Mouse (Mus musculus) c-Kit-positive CD71-negative TER-119-negative erythroid progenitor cells, embryonic 14.5 days (primary cell): ENCODE measurements around the gene Lpp.

Experiments used
- DNase-seq: peaks from one replicate; pipeline ENCODE4 v3.0.0-alpha.2; 2013; ENCODE audit warnings: low read depth

Gene Lpp

GRCm38 (mm10) chr16:24435115-24435553 is 41.8 kb downstream of the Lpp start:
- no peak for DNase-seq

- no peak for DNase-seq
These were observed 45.1 kb downstream of the Lpp start for GRCm38 (mm10) chr16:24438438-24438837.

DNA sequence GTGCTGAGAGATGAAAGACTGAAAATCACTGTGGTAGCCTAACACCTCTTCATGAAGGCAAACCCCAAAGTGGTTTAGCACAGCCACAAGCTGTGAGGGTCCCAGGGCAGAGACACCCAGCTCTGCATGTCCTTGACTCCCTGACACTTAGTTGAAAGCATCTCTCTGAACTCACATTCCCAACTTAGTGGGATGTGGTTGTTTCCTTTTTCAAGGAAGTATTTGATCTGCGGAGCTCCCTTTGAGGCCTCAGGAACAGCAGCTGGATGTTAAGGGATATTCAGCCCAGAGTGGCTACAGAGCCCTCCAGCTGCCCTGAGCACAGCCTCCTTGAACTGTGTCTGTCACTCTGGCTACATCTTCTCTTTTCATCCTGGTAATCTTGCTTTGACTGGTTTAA is 48.0 kb downstream of the Lpp start:
- no peak for DNase-seq

DNA sequence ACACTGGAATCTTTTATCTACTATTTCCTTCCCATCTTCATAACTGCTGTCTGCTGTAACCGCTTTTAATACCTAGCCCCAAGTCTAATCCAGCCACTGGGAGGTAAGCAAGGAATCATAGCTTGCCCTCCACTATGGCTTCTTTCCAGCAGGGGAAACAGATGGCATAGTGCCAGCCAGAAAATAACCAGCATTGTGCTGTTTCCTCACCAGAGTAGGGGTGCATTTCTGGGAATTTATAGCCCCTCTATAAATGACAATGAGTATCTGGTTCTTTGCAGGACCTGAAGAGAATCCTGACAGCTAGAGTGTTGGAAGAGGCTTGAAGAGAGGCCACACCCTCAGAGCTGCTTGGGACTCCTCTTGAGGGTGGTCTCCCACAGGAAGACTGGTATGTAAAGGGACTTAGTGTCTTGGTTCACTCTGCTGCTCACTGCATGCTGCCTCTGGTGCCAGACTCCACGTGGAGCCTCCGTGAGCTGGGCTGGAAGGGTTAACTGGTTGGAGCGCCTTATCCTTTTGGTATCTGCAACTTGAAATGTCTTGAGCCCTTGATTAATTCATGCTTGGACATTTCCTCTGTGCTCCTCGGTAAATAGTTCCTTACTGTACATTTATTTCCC is 49.3 kb downstream of the Lpp start:
- no peak for DNase-seq

GRCm38 (mm10) chr16:24443123-24443515 is 49.8 kb downstream of the Lpp start:
- no peak for DNase-seq

DNA sequence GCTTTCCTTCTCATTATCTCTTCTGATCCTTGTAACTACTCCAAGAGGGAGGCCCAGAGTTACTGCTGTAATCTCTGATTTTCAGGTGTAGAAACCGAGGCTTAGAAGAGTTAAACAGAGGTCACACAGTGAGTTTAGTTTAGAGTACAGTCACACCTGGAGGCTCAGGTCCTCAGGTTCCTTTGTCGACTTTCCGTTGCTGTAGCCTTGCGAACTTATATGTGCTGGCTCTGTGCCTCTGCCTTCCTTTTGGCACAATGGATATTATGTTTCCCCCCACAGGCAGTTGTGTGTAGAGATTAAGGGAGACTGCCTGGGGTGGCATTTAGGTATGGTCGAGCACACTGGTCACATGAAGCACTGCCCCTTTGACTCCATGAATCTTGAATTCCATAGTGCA is 50.2 kb downstream of the Lpp start:
- no peak for DNase-seq

DNA sequence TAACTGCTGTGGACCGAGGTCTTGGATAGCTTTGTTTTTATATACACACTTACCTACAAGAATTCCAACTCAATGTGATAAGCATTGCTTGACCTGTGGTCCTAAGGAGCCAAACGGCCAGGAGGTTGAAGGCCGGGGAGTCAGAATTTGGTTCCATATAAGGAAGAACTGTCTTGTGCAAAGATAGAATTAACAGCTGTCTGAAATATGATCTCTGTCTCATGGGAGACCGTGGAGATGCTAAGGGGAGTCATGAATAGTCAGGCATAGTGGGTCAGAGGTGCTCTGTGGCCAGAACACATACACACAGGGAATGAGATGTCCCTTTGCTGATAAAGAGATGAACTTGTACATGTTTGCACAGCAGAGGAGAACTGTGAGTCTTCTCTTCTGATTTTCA is 51.5 kb downstream of the Lpp start:
- no peak for DNase-seq

DNA sequence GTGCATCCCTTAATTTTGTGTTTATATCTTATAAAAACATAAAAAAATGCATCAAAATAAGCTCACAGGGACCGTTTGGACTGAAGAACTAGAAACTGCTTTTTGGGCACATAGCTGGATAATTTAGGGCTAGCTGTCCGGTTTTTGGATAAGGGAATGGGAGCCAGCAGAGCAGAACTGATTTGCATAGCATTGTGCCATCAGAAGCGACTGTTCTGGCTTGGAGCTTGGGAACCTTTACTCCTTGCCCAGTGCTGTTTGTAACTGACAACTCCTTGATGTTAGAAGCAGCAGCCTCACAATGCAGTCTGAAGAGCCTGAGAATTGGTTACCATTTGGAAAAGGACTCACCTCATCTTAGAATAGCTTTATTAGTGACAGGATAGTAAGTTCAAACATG is 52.2 kb downstream of the Lpp start:
- DNase-seq = no peak

- DNase-seq = no peak
These were observed 53.1 kb downstream of the Lpp start for GRCm38 (mm10) chr16:24446449-24446848.

GRCm38 (mm10) chr16:24447666-24448492 is 54.6 kb downstream of the Lpp start:
- DNase-seq = no peak

- no peak for DNase-seq
These were observed 55.2 kb downstream of the Lpp start for GRCm38 (mm10) chr16:24448493-24448845.

DNA sequence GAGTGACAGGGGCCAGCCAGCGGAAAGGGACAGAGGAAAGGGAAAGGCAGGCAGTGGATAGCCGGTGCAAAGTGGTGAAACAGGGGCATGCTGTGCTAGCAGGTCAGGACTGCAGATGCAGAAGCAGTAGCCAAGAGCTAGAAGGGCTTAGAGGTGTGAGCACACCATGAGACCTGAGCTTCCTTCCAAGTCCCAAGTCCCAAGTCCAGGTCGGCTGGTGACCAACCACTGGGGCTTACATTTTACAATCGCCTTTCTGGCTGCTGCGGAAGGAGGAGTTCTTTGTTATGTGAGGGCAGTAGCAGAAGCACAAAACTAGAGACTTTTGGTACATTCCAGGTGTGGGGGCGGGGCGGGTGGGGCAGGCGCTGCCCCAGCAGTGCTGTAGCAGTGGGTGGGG is 56.5 kb downstream of the Lpp start:
- DNase-seq = no peak

DNA sequence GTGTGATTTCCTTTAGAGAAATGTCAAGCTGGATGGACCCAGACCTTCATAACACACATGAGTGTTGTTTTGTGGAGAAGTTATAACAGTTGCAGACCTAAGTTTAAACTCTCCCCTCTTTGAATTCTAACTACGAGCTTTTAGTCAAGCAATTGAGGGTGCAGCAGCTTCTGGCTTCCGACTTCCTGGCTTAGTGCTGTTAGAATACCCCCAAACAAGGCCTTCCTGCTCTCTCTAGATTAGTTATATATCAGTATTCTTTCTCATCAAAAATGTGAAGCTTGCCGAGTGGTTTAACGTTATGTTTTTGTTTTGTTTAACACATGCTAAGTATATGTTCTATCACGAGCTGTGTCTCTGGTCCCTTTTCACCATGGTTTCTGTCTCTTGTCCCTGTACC is 56.9 kb downstream of the Lpp start:
- DNase-seq = no peak

- no peak for DNase-seq
These were observed 57.8 kb downstream of the Lpp start for GRCm38 (mm10) chr16:24451123-24451522.

DNA sequence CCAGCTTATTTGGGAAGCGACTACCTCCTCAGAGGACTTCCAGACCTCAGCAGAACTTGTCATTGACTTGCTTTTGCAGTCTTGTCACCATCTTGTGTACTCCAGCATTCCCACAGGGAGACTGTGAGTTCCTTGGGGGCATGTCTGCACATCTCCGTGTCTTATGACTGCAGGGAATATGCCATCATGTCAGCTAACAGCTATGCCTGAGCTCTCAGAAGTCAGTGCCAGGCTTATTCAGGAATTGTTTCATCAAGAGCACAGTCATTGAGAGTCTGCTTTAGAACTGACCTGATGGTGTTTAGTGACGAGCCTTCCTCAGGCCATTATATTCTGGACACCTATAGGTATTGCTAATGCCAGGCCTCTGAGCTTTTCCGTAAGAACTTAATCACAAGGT is 60.2 kb downstream of the Lpp start:
- DNase-seq = no peak

GRCm38 (mm10) chr16:24454493-24454892 is 61.2 kb downstream of the Lpp start:
- no peak for DNase-seq

DNA sequence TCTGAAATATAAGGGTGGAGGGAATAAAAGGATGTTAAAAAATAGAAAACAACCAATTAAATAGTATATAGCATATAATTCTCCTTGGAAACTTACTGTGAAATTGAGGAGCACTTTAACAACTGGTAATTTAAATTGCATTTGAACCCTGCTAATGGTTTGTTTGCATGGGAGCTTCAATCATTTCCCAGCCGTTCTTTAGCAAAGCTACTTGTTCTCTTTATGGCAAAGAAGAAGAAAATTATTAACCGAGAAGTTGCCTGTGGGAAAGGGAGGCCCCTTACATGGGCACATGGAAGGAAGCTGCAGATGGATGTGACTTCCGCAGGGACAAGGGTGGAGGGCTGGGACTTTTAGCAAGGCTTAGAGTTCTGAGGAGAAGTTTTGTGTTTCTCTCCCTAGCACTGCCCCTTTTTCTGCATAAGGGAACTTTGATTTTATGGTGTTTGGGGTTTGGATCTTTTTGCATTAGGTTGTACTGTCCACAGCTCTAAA is 62.1 kb downstream of the Lpp start:
- no peak for DNase-seq

- no peak for DNase-seq
These were observed 70.5 kb downstream of the Lpp start for GRCm38 (mm10) chr16:24463842-24464241.

- DNase-seq = no peak
These were observed 71.1 kb downstream of the Lpp start for GRCm38 (mm10) chr16:24464436-24464835.

DNA sequence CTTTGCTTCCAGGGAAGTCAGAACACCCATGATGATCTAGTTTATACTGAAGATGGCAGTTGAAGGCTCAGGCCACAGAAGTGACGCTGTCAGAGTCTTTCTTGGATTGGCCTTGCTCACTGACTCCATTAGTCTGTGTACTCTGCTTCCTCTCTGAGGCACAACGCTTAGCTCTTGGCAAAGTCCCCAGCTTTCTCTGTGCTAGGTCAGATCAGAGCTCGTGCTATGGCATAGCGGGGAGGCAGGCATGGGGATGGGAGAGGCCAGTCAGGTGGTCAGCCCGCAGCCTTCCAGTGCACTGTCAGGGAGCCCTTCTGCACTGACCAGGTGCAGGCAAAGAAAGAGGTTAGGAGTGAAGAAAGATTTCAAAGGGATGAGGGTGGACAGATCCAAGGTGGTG is 72.3 kb downstream of the Lpp start:
- DNase-seq = no peak

DNA sequence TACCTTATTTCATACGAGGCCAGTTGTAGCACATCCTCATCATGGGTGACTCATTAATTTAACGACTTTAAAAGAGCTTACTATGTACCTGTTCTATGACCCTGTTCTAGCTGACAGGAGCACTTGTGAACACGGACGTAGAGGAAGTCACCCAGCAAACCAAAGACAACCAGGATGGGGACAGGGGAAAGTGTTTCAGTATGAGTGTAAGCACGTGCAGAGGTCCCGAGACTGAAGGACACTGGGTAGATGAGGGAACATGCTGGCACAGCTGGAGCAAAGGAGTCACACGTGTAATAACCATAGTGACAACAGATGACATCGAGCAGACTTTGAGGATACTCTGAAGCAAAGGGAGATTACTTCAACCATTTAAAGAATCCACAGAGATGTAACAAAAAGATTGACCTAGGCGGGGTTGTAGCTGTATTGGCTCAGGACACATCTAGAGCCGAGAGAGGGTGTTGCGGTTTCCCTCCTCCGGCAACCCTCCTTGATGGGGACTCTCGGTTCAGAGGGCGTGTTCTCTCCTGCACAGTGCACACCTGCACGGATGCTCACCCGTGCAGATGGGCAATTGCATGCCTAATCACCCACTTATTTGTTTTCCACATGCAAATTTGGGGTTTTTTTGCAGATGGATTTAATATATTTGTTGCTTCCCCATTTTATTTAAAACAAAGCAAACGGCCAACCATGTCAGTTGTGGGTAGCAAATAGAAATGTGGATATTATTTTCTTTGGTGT is 74.4 kb downstream of the Lpp start:
- no peak for DNase-seq

DNA sequence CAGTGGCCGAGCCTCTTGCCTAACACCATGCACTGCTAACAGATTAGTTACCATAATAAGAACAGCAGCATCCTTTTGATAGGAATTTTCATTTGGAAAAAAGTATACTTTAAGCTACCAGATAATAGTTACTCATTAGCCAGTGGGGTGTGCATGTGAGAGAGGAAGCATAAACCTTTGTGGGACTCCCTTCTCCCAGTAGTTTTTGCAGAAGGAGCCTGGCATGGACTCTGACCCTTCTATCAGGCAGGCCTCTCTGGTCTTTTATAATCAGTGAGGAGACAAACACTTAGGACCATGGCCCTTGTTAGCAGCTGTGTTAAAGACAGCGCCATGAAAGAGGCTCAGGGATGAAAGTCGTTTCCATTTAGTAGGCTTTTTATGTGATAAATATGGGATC is 76.0 kb downstream of the Lpp start:
- no peak for DNase-seq

- DNase-seq = no peak
These were observed 77.3 kb downstream of the Lpp start for GRCm38 (mm10) chr16:24470601-24471000.
